Mouse (Mus musculus) left cerebral cortex, adult 2 months (tissue): Measurements from ENCODE around the gene Cacnb4. TPM values are rescaled to one million over a fixed set of nuclear protein-coding genes. Genes with fewer than 3 reads are reported as not detected.
A peak's percentile ranks its signal among the peaks of the same experiment; 100 is the strongest.

ENCODE experiments used
- DNase-seq, 2 experiments: peaks; one replicate each; pipeline ENCODE4 v3.0.0; 2021 to 2022; ENCODE audit warnings: low spot score in 2 of 2, mixed read lengths in 1 of 2; ENCODE audit errors: extremely low spot score in 1 of 2
- H3K27ac ChIP-seq: fragments of 200-600 bp; 2 replicates; pipeline ENCODE4 v1.8.1; 2022
- H3K4me3 ChIP-seq: fragments of 200-600 bp; 2 replicates; pipeline ENCODE4 v1.8.1; 2022
- CTCF ChIP-seq: fragments of 200-600 bp; IDR thresholded peaks from 2 replicates; pipeline ENCODE4 v1.8.1; 2022; ENCODE audit warnings: antibody characterized with exemption, mild to moderate bottlenecking, moderate library complexity
- intact Hi-C: fragments of 180-260 bp; cut with DNase I; formaldehyde crosslinking; loops from one replicate; pipeline ENCODE4 v1.15.1; 2025
- total RNA-seq, 2 experiments: library from RNA; stranded (reverse); gene quantifications; 2 replicates each; pipeline ENCODE4 v1.2.3; 2021

Cacnb4 gene
- total RNA-seq, 2 experiments from 2014 or later = 166 to 176 TPM

GRCm38 (mm10) chr2:52505164-52505563, 171.5 kb downstream of the Cacnb4 start:
- TF ChIP-seq CTCF = no peak
- peak overlapping the region; percentile 18; the same call in 1 of the 2 replicates for H3K27ac ChIP-seq

GRCm38 (mm10) chr2:52504762-52505161, 171.9 kb downstream of the Cacnb4 start:
- H3K27ac ChIP-seq = 0 out of 2 replicates have a peak overlapping the region, but pooled peaks have one; percentile 18
- no peak for TF ChIP-seq CTCF
- no peak overlapping the region for H3K4me3 ChIP-seq
- no peak for DNase-seq
- intact Hi-C loops = no loop called here

More at GRCm38 (mm10) chr2:52505164-52505563, 171.5 kb downstream of the Cacnb4 start:
- intact Hi-C loops = no loop called here
- no peak overlapping the region for H3K4me3 ChIP-seq
- no peak for DNase-seq

GRCm38 (mm10) chr2:52499849-52500262, 176.8 kb downstream of the Cacnb4 start:
- Histone ChIP-seq H3K4me3 (no peak overlapping the region), H3K27ac (peak overlapping the region; percentile 66)
- DNase-seq = no peak
- intact Hi-C loops = loop anchor here (5.0 kb wide), 1 partner anchor 57 kb away; no protein-coding TSS in a partner anchor
- no peak for TF ChIP-seq CTCF

GRCm38 (mm10) chr2:52499101-52499537, 177.5 kb downstream of the Cacnb4 start:
- H3K4me3 ChIP-seq = no peak overlapping the region
- intact Hi-C loops = loop anchor here (5.0 kb wide), 1 partner anchor 58 kb away; no protein-coding TSS in a partner anchor
- H3K27ac ChIP-seq = peak overlapping the region; percentile 66; the same call in 1 of the 2 replicates
- no peak for TF ChIP-seq CTCF
- DNase-seq = no peak

- no peak for TF ChIP-seq CTCF
- intact Hi-C loops = loop anchor here (5.0 kb wide), 1 partner anchor 62 kb away; no protein-coding TSS in a partner anchor
- DNase-seq = no peak
- Histone ChIP-seq H3K4me3 (no peak overlapping the region), H3K27ac (0 out of 2 replicates have a peak overlapping the region, but pooled peaks have one; percentile 20)
Measured at GRCm38 (mm10) chr2:52495097-52495694, 181.4 kb downstream of the Cacnb4 start.

GRCm38 (mm10) chr2:52494274-52494673, 182.4 kb downstream of the Cacnb4 start:
- no peak for TF ChIP-seq CTCF
- DNase-seq = no peak
- Histone ChIP-seq H3K27ac (no peak overlapping the region), H3K4me3 (no peak overlapping the region)
- intact Hi-C loops = no loop called here

GRCm38 (mm10) chr2:52492867-52493266, 183.8 kb downstream of the Cacnb4 start:
- Histone ChIP-seq H3K27ac (no peak overlapping the region), H3K4me3 (no peak overlapping the region)
- intact Hi-C loops = no loop called here
- TF ChIP-seq CTCF = no peak
- DNase-seq = no peak

- DNase-seq = no peak
- H3K4me3 ChIP-seq = no peak overlapping the region
- intact Hi-C loops = no loop called here
- no peak overlapping the region for H3K27ac ChIP-seq
- no peak for TF ChIP-seq CTCF
Measured at GRCm38 (mm10) chr2:52489840-52490239, 186.8 kb downstream of the Cacnb4 start.

- Histone ChIP-seq H3K27ac (no peak overlapping the region), H3K4me3 (no peak overlapping the region)
- TF ChIP-seq CTCF = no peak
- intact Hi-C loops = no loop called here
- DNase-seq = no peak
Measured at GRCm38 (mm10) chr2:52483496-52483895, 193.1 kb downstream of the Cacnb4 start.

GRCm38 (mm10) chr2:52480476-52480875, 196.2 kb downstream of the Cacnb4 start:
- no peak for DNase-seq
- Histone ChIP-seq H3K4me3 (no peak overlapping the region), H3K27ac (no peak overlapping the region)
- intact Hi-C loops = no loop called here
- TF ChIP-seq CTCF = no peak

- DNase-seq = no peak
- intact Hi-C loops = no loop called here
- H3K4me3 ChIP-seq = no peak overlapping the region
- no peak overlapping the region for H3K27ac ChIP-seq
- no peak for TF ChIP-seq CTCF
Measured at GRCm38 (mm10) chr2:52478501-52478900, 198.1 kb downstream of the Cacnb4 start.

- TF ChIP-seq CTCF = no peak
- intact Hi-C loops = no loop called here
- H3K27ac ChIP-seq = no peak overlapping the region
- DNase-seq = no peak
- no peak overlapping the region for H3K4me3 ChIP-seq
Measured at GRCm38 (mm10) chr2:52477550-52477907, 199.1 kb downstream of the Cacnb4 start.

GRCm38 (mm10) chr2:52476801-52477549, 199.7 kb downstream of the Cacnb4 start:
- Histone ChIP-seq H3K27ac (no peak overlapping the region), H3K4me3 (no peak overlapping the region)
- TF ChIP-seq CTCF = no peak
- intact Hi-C loops = no loop called here
- no peak for DNase-seq
